Mouse (Mus musculus): Measurements from ENCODE around the gene Slc1a2. TPM values are rescaled to one million over a fixed set of nuclear protein-coding genes. Genes with fewer than 3 reads are reported as not detected.

Gene Slc1a2
- total and polyA plus RNA-seq, 3 experiments, result 1.3 to 1.6 (median 1.3) TPM

DNA sequence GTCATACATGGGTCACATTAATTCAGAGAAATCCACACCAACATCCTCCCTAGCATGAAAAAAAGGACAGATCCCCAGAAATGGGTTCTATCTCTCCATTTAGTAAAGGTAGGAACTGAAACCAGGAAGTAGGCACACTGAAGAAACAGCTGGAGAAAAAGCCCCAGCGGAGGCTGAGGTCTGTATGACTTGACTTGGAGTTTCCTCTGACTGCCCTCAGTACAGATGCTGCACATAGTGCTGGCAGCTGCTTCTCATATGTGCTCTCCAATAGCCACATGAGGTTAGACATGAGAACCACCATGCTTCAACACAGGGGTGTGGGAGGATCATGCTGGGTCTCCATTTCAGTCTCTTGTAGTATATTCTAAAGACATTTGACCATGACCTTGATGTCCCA lies 80.4 kb downstream of the Slc1a2 start:
- DNase-seq (ENCODE audit: extremely low read depth), result peak; percentile 92
- dilution Hi-C loops (cut with MboI; ENCODE audit: extremely low pct_ligation_motif_present, extremely low pct_unique_long_range_greater_than_20kb, low sequenced_read_pairs) (no loop called here), in situ Hi-C loops (cut with MboI; ENCODE audit: low pct_ligation_motif_present, low pct_unique_long_range_greater_than_20kb, low sequenced_read_pairs) (loop anchor here (5.0 kb wide), 1 partner anchor 37 kb away; no protein-coding TSS in a partner anchor)
- H3K4me2 ChIP-seq (ENCODE audit: insufficient read depth, low read depth, poor library complexity, severe bottlenecking), result peak overlapping the region; percentile 60
- H3K4me3 ChIP-seq (replicated peaks in 1 of 3; ENCODE audit: low read depth in 2 of 3, low read length in 2 of 3, poor library complexity in 1 of 3), result no peak overlapping the region
- TF ChIP-seq CHD2 (IDR thresholded peaks at IDR 0.05; ENCODE audit: low read length) (peak; percentile 91), MXI1 (IDR thresholded peaks at IDR 0.05; ENCODE audit: low read depth, low read length) (peak; percentile 77; the same call in 1 of the 2 replicates), SMC3 (IDR thresholded peaks at IDR 0.05; ENCODE audit: low read depth, low read length) (no peak; the same call in 1 of the 2 replicates), TBP (conservative IDR thresholded peaks at IDR 0.05; ENCODE audit: low read depth, low read length) (peak; percentile 79), TCF12 (IDR thresholded peaks at IDR 0.05; ENCODE audit: low read depth, low read length) (peak; percentile 100), MYC (IDR thresholded peaks at IDR 0.05; ENCODE audit: low read depth, low read length) (peak; percentile 94), POLR2AphosphoS2 (IDR thresholded peaks at IDR 0.05; ENCODE audit: low read depth, low read length) (no peak), ZNF384 (IDR thresholded peaks at IDR 0.05; ENCODE audit: low read depth, low read length) (peak; percentile 87), CHD1 (IDR thresholded peaks at IDR 0.05; ENCODE audit: low read depth, low read length) (0 out of 2 replicates have a peak, but pooled peaks have one; percentile 84), SIN3A (IDR thresholded peaks at IDR 0.05; ENCODE audit: low read length) (peak; percentile 94), MAFK (IDR thresholded peaks at IDR 0.05; ENCODE audit: insufficient replicate concordance, low read length) (peak; percentile 63; the same call in 1 of the 2 replicates), IRF4 (IDR thresholded peaks at IDR 0.05; ENCODE audit: low read depth, low read length) (peak; percentile 99), BHLHE40 (IDR thresholded peaks at IDR 0.05; ENCODE audit: low read depth, low read length) (peak; percentile 91), UBTF (IDR thresholded peaks at IDR 0.05; ENCODE audit: low read depth, low read length) (no peak), GABPA (IDR thresholded peaks at IDR 0.05; ENCODE audit: insufficient replicate concordance, low read depth, low read length) (no peak), ETS1 (conservative IDR thresholded peaks at IDR 0.05; ENCODE audit: low read depth, low read length) (peak; percentile 99), RAD21 (IDR thresholded peaks at IDR 0.05; ENCODE audit: low read depth, low read length) (peak; percentile 10), RCOR1 (conservative IDR thresholded peaks at IDR 0.05; ENCODE audit: low read depth, low read length) (peak; percentile 99), MAX (IDR thresholded peaks at IDR 0.05; ENCODE audit: low read length) (peak; percentile 94), MAZ (IDR thresholded peaks at IDR 0.05; ENCODE audit: low read depth, low read length) (peak; percentile 94), CTCF (conservative IDR thresholded peaks at IDR 0.05 in 1 of 2, IDR thresholded peaks at IDR 0.05 in 1 of 2; ENCODE audit: low read depth in 2 of 2, low read length in 2 of 2) (no peak), MEF2A (IDR thresholded peaks at IDR 0.05; ENCODE audit: borderline replicate concordance, low read depth, low read length) (peak; percentile 95), JUND (conservative IDR thresholded peaks at IDR 0.05; ENCODE audit: low read depth, low read length) (peak; percentile 82), ZC3H11A (IDR thresholded peaks at IDR 0.05; ENCODE audit: low read depth, low read length) (no peak), ZKSCAN1 (IDR thresholded peaks at IDR 0.05; ENCODE audit: borderline replicate concordance, low read depth, low read length) (no peak), USF2 (conservative IDR thresholded peaks at IDR 0.05; ENCODE audit: low read depth, low read length) (no peak), PAX5 (IDR thresholded peaks at IDR 0.05; ENCODE audit: low read length) (no peak), ELF1 (IDR thresholded peaks at IDR 0.05; ENCODE audit: low read depth, low read length) (peak; percentile 94), JUN (IDR thresholded peaks at IDR 0.05; ENCODE audit: insufficient read depth, low read depth, low read length) (peak; percentile 78), NRF1 (IDR thresholded peaks at IDR 0.05; ENCODE audit: low read depth, low read length) (no peak), E2F4 (IDR thresholded peaks at IDR 0.05; ENCODE audit: insufficient replicate concordance, low read depth, low read length) (peak; percentile 60; the same call in 1 of the 2 replicates), NELFE (IDR thresholded peaks at IDR 0.05; ENCODE audit: low read depth, low read length) (no peak; the same call in 1 of the 2 replicates), POLR2A (IDR thresholded peaks at IDR 0.05; ENCODE audit: low read depth, low read length) (peak; percentile 61), ZMIZ1 (IDR thresholded peaks at IDR 0.05; ENCODE audit: low read depth, low read length) (peak; percentile 46; the same call in 1 of the 2 replicates), USF1 (IDR thresholded peaks at IDR 0.05; ENCODE audit: low read depth, low read length) (no peak), EP300 (IDR thresholded peaks at IDR 0.05; ENCODE audit: low read length) (peak; percentile 100), HCFC1 (IDR thresholded peaks at IDR 0.05; ENCODE audit: low read depth, low read length) (peak; percentile 59), KAT2A (IDR thresholded peaks at IDR 0.05; ENCODE audit: insufficient replicate concordance, low read length) (0 out of 2 replicates have a peak, but pooled peaks have one; percentile 53)
- H3K36me3 ChIP-seq (replicated peaks in 1 of 2; ENCODE audit: control insufficient read depth in 1 of 2, insufficient read depth in 1 of 2, low read length in 1 of 2), result no peaks in the 10 kb centered on the region
- no peaks in the 10 kb centered on the region for H3K27me3 ChIP-seq (replicated peaks)
- H3K4me1 ChIP-seq (ENCODE audit: control insufficient read depth in 1 of 2, insufficient read depth in 2 of 2), result peaks cover 51 to 96% of the 10 kb centered on the region in 2 experiments
- no peaks in the 10 kb centered on the region for H3K9me3 ChIP-seq (replicated peaks; ENCODE audit: low read length)
- H3K79me2 ChIP-seq (replicated peaks; ENCODE audit: control insufficient read depth, extremely low read depth, insufficient read depth, poor library complexity, severe bottlenecking), result no peaks in the 10 kb centered on the region
- peak overlapping the region; percentile 36; the same call in 1 of the 2 replicates for H3K9ac ChIP-seq (ENCODE audit: insufficient read depth, low read depth)
- peak overlapping the region; percentile 93 for H3K27ac ChIP-seq (ENCODE audit: insufficient read depth, low read depth)
